Mouse (Mus musculus) regulatory T cell (primary cell): ENCODE data around the gene Golga1.
"Not testable (repeated sequence)": the region's sequence is repeated elsewhere in the genome, so short reads cannot be mapped to it uniquely, and the experiment has no call there.

Source experiments
- in situ Hi-C: fragments of 300-600 bp; cut with MboI, MseI; formaldehyde crosslinking; loops from one replicate; pipeline ENCODE4 v1.15.1; 2025; ENCODE audit warnings: high pct_unique_total_duplicates

The Golga1 gene

GRCm38 (mm10) chr2:39065400-39065987 lies at the start of gene Golga1:
Gene Golga1 (minus strand): TSS chr2:39065541.
- in situ Hi-C loops: no loop called here

- in situ Hi-C loops: no loop called here
Measured at GRCm38 (mm10) chr2:39114093-39114492, 48.8 kb upstream of the Golga1 start.

DNA sequence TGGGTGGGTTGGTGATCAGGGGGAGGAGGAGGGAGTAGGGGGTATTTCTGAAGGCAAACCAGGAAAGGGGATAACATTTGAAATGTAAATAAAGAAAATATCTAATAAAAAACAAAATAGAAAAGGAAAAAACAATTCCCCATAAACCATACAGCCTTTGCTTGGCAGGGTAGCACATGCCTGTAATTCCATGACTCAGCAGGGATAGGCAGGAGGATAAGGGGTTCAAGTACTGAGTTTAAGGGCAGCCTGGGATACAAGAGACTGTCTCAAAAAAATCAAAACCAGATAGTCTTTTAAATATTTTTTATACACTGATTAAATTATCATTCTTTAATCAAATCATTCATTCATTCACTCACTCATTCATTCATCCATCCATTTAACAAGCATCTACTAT lies 45.2 kb upstream of the Golga1 start:
- in situ Hi-C loops: no loop called here

DNA sequence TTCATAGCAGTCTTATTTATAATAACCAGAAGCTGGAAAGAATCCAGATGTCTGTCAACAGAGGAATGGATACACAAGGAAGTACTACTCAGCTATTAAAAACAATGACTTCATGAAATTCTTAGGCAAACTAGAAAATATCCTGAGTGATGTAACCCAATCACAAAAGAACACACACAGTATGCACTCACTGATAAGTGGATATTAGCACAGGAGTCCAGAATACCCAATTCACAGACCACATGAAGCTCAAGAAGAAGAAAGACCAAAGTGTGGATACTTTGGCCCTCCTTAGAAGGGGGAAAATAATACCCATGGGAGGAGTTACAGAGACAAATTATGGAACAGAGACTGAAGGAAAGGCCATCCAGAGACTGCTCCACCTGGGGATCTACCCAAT lies 44.4 kb upstream of the Golga1 start:
- in situ Hi-C loops: not testable (repeated sequence)

DNA sequence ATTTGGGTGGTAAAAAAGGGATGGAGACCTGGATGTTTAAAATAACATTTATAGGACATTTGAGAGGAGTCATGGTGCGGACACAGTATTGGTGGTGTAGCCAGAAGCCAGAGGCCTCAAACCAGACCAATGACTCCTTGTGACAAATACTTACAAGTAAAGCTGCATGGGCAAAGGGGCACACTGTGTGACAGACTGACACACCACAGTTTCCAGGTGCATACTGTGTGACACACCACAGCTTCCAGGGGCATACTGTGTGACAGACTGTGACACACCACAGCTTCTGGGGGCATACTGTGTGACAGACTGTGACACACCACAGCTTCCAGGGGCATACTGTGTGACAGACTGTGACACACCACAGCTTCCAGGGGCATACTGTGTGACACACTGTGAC lies 34.6 kb upstream of the Golga1 start:
- in situ Hi-C loops: not testable (repeated sequence)

GRCm38 (mm10) chr2:39097993-39098392 lies 32.7 kb upstream of the Golga1 start:
- in situ Hi-C loops: no loop called here

GRCm38 (mm10) chr2:39091966-39092365 lies 26.6 kb upstream of the Golga1 start:
- in situ Hi-C loops: no loop called here

DNA sequence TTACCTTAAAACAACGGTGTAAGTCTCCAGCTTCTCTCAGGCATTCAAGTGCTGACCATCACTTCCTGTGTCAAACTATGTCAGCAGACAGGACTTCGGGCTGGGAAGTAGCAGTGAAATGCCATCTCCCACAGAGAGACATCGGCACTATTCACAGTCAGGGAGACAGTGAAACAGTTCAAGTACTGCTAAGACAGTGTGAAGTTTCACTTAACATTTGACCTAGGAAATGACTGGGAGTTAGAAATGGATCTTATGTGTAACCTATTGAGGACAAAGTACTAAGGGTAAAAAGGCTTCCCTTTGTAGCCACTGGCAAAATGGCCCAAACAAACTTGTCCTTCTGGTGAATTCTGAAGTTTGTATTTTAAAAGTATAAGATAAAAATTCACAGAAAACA lies 17.4 kb upstream of the Golga1 start:
- in situ Hi-C loops: no loop called here

- in situ Hi-C loops: no loop called here
Measured at GRCm38 (mm10) chr2:39070666-39071065, 5.3 kb upstream of the Golga1 start.

GRCm38 (mm10) chr2:39069096-39069495 lies 3.8 kb upstream of the Golga1 start:
- in situ Hi-C loops: no loop called here

DNA sequence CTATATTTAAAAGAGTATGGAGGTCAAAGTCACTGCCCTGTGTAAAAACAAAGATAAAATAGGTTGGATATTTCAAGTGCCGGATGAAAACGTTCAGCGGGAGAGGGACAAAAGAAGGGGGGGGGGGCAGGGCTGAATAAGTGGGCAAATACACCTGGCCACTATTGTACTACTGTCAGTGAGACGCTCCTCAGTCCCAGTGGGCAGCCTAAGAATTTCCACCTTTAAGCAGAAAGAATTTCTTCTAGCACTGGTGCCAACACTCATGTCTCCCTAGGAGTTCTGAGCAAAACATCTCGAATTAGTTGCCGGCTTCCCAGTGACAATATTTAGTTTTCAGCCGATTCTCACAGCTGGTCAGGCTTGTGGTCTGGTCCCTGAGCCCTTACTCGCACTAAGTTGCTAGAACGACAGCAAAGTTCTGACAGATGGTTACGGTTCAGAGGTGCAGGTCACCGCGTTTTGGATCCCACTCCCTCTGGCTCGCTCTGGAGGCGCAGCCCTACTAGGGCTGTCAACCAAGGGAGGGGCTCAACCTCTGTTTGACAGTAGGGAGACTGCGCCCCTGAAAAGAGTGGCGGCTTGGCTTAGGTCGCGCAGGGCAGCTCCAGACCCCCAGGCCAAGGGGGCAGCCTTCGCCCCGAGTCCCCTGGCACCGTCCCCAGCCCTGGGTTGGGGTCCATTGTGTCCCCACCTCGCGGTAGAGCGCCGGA lies 498 bp downstream of the Golga1 start:
- in situ Hi-C loops: loop anchor here (5.0 kb wide), 1 partner anchor 53 kb away; no protein-coding TSS in a partner anchor

DNA sequence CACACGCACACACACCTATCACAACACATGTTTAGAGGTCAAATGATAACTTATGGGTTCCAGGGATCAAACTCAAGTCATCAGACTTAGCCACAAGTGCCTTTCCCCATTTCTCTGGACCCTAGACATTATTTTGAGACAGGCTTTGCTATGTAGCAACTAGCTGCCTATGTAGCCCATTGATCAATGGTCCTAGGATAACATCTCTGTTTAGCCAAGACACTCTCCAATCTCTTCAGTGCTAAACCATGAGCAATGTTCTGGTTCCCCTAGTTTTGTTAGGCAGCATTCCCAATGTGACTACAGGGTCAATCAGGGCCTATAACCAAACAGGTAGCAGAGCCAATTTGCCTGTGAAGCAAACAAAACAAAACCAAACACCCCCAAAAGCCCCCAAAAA lies 16.8 kb downstream of the Golga1 start:
- in situ Hi-C loops: no loop called here

DNA sequence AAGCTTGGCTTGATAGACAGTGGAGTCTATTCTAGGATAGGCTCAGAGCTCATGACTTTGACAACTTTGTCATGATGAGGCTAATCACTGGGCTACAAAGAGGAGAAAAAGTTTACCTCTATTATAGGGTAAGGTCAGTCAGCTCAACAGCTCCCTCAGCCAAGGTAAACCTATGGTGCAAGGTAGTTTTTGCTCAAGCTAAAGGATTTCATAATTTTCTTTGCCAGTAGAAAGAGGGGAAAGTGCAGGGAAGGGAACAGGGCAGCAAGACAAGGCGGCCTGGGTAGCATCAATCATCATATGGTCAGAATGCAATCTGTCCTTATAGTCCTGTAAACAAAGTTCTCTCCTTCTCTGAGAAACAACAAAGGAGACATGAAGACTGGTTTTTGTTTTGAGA lies 25.1 kb downstream of the Golga1 start:
- in situ Hi-C loops: no loop called here

DNA sequence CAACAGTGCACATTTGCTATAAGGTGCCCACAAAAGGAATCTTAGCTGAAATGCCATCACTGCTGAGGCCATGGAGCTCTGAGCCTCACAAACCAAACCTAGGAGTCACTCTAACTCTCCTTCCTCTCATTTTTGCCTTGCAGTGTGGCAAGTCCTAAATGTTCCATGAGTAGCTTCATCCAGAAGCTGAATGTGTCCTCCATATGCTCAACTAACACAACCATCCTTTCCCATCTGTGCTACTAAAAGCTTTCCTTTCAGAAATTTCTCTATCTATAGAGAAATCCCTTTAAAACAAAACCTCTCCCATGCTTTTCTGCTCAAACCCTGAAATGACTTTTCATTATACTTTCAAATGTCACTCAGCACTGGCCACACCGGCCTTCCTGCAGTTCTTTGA lies 33.7 kb downstream of the Golga1 start:
- in situ Hi-C loops: no loop called here

GRCm38 (mm10) chr2:39020004-39020403 lies 45.3 kb downstream of the Golga1 start:
- in situ Hi-C loops: no loop called here

DNA sequence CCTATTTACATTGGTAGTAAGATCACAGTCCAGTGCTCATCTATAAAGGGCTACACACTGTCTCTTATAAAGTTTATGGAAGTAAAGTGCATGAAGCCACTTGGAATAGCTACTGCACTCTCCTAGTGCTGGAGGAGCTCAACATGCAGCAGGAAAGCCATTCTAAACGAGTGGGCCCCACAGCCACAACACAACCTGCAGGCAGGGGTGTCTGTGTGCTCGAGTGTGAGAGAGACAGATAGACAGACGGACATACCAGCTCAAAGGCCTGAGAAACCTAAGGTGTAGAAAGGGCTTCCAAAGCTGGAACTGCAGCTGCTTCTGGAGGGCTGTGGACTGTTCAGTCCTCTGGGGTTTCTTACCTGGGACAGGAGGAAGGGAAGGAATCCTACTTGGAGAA lies 48.8 kb downstream of the Golga1 start:
- in situ Hi-C loops: no loop called here

GRCm38 (mm10) chr2:39012768-39013279 lies 52.5 kb downstream of the Golga1 start:
- in situ Hi-C loops: loop anchor here (5.0 kb wide), 1 partner anchor 49 kb away; no protein-coding TSS in a partner anchor

DNA sequence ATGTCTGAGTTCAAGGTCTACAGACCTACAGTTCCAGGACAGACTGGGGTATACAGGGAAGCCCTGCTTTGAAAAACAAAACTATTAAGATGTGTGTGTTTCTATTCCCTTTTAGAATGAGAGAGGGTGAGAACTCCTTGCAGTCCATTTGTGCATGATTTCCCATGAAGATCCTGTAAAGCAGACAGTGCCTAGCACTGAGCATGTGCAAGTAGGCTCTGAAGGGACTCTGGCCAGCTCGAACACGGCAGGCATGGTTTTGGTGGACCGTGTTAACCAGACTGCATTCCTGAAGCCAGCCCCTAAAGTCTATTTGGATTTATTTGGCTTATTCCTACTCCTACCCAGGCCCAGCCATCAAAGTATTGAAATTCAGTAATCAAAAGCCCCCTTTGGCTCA lies 53.4 kb downstream of the Golga1 start:
- in situ Hi-C loops: loop anchor here (5.0 kb wide), 1 partner anchor 50 kb away; no protein-coding TSS in a partner anchor

DNA sequence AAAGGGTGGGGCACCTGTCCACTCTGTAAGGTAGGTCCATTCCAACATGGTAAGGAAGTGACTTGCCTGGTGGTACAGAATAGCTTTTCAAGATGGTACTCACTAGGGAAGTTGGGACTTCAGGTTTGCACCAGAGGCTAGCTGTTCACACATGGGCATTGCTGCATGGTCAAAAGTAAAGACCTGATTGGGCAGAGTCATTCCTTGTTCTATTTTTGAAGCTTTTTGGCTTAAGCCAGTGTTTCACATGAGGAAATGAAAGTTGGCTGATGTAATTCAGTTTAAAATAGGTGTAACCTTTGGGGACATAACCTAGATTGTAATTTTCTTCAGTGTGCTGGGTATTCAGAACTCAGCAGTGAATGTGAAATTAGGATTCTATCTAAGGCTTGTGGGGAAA lies 54.1 kb downstream of the Golga1 start:
- in situ Hi-C loops: loop anchor here (5.0 kb wide), 1 partner anchor 51 kb away; no protein-coding TSS in a partner anchor

- in situ Hi-C loops: loop anchor here (5.0 kb wide), 1 partner anchor 52 kb away; no protein-coding TSS in a partner anchor
Measured at GRCm38 (mm10) chr2:39010144-39010543, 55.2 kb downstream of the Golga1 start.

- in situ Hi-C loops: no loop called here
Measured at GRCm38 (mm10) chr2:39008954-39009365, 56.4 kb downstream of the Golga1 start.

GRCm38 (mm10) chr2:39008350-39008851 lies 56.9 kb downstream of the Golga1 start:
- in situ Hi-C loops: no loop called here

GRCm38 (mm10) chr2:39007865-39008264 lies 57.5 kb downstream of the Golga1 start:
- in situ Hi-C loops: no loop called here
